Mouse (Mus musculus) kidney, adult 2 months (tissue): ENCODE measurements around the gene Nptxr. TPM values are rescaled to one million over a fixed set of nuclear protein-coding genes. Genes with fewer than 3 reads are reported as not detected.
"Not testable (repeated sequence)": the region's sequence is repeated elsewhere in the genome, so short reads cannot be mapped to it uniquely, and the experiment has no call there.

Experiments
- DNase-seq: peaks from one replicate; pipeline ENCODE4 v3.0.0; 2021
- H3K27ac ChIP-seq: fragments of 200-500 bp; 2 replicates; pipeline ENCODE4 v1.5.1; 2012; ENCODE audit warnings: low read depth, low read length, control low read depth, inconsistent platforms; ENCODE audit not compliant: insufficient read depth
- H3K27me3 ChIP-seq: fragments of 200-500 bp; replicated peaks from 2 replicates; pipeline ENCODE4 v1.6.1; 2012; ENCODE audit warnings: mild to moderate bottlenecking, moderate library complexity, low read length, inconsistent platforms; ENCODE audit not compliant: control insufficient read depth, insufficient read depth
- H3K36me3 ChIP-seq: fragments of 200-500 bp; 2 replicates; pipeline ENCODE4 v1.6.1; 2012; ENCODE audit warnings: mild to moderate bottlenecking, moderate library complexity, low read length, inconsistent platforms; ENCODE audit not compliant: control insufficient read depth, insufficient read depth
- H3K4me1 ChIP-seq: fragments of 200-500 bp; 2 replicates; pipeline ENCODE4 v1.6.1; 2011; ENCODE audit warnings: low read length; ENCODE audit not compliant: control insufficient read depth, insufficient read depth
- H3K4me3 ChIP-seq: fragments of 200-500 bp; 2 replicates; pipeline ENCODE4 v1.5.1; 2011; ENCODE audit warnings: mild to moderate bottlenecking, low read depth, low read length, control low read depth; ENCODE audit not compliant: insufficient read depth
- CTCF ChIP-seq: fragments of 200-500 bp; conservative IDR thresholded peaks from 2 replicates; pipeline ENCODE4 v1.5.1; 2011; ENCODE audit warnings: low read depth, mild to moderate bottlenecking, control low read depth, low read length, moderate library complexity, mixed read lengths; ENCODE audit not compliant: insufficient read depth, insufficient read length
- POLR2A ChIP-seq: fragments of 200-500 bp; IDR thresholded peaks from one replicate; pipeline ENCODE4 v1.6.1; 2011; ENCODE audit warnings: low read depth, low read length, control low read depth
- WGBS: fragments of 180-500 bp; shearing (Covaris S2); methylation state at CpG from one replicate; pipeline ENCODE4 v1.1.7; 2018; 5-methylcytosine and 5-hydroxymethylcytosine counted together
- polyA plus RNA-seq: library from polyadenylated mRNA; depleted of rRNA; stranded (reverse); fragments of >200 nt; gene quantifications from 2 replicates; pipeline ENCODE4 v1.2.3, GENCODE M21; 2012

Nptxr gene
- polyA plus RNA-seq, 1 experiment: 2.0 TPM

DNA sequence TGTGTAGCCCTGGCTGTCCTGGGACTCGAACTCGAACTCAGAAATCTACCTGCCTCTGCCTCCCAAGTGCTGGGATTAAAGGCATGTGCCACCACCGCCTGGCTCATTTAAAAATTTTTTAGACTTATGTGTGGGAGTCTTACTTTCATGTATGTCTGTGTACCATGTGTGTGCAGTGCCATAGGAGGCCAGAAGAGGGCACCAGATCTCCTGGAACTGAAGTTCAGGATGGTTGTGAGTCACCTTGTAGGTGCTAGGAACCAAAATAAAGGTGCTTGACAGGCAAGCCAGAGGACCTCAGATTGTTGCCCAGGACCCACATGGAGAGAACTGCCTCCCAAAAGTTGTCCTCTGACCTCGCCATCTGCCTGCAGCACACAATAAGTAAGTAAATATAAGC, 13.8 kb upstream of the Nptxr start:
- no peaks in the 10 kb centered on the region for H3K36me3 ChIP-seq
- no peak overlapping the region for H3K27ac ChIP-seq
- no peaks in the 10 kb centered on the region for H3K27me3 ChIP-seq
- TF ChIP-seq POLR2A (no peak), CTCF (0 out of 2 replicates have a peak, but pooled peaks have one; percentile 11)
- no peak for DNase-seq
- no peak overlapping the region for H3K4me3 ChIP-seq
- H3K4me1 ChIP-seq: no peaks in the 10 kb centered on the region
- 95% methylated on average over 4 of the region's 4 CpGs for whole genome bisulfite sequencing

DNA sequence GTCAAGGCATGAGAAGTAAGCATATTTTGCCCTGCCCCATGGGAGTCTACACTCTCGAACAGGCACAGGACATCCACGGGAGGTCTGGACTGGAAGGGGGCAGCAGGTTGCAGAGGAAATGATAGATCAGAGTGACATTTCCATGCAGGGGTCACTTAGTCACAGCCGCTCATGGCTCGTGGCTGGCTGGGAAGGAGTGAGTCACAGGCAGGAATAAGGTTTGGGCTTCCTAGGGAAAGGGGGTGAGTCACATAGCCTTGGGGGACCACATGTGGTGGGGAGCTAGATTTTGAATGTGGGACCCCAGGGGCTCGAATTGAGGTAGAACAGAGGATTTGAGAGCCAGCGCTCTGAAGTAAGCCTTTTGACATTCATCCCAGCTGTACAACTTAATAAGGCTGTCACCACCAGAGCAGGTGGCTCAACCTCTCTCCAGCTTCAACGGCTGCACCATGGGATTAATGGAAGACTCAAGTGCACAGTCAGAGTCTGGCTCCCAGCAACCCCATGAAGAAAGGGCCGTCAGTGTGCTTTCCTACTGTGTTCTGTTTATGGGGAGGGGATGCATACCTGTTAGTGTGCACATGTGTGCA, 9.2 kb upstream of the Nptxr start:
- H3K27me3 ChIP-seq: no peaks in the 10 kb centered on the region
- no peak overlapping the region for H3K27ac ChIP-seq
- no peaks in the 10 kb centered on the region for H3K36me3 ChIP-seq
- WGBS: 42% methylated on average over 8 of the region's 8 CpGs
- no peak overlapping the region for H3K4me3 ChIP-seq
- no peak for TF ChIP-seq POLR2A
- no peak for TF ChIP-seq CTCF
- DNase-seq: no peak
- no peaks in the 10 kb centered on the region for H3K4me1 ChIP-seq

DNA sequence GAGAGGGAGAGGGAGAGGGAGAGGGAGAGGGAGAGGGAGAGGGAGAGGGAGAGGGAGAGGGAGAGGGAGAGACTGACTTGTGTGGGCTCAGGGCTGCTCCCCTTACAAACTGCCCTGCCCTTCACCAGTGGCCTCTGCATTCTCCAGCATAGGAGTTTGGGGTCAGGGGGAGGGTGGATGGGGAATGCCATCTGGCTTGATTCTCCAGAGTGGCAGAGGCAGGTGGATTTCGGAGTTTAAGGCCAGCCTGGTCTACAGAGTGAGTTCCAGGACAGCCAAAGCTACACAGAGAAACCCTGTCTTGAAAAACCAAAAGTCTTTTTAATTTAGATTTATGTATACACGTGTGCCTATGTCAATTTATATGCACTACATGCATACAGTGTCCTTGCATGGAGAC, 8.3 kb upstream of the Nptxr start:
- not testable (repeated sequence) for H3K4me3 ChIP-seq, DNase-seq, H3K27ac ChIP-seq, H3K27me3 ChIP-seq, H3K4me1 ChIP-seq, H3K36me3 ChIP-seq
- WGBS: 69% methylated on average over 2 of the region's 2 CpGs

DNA sequence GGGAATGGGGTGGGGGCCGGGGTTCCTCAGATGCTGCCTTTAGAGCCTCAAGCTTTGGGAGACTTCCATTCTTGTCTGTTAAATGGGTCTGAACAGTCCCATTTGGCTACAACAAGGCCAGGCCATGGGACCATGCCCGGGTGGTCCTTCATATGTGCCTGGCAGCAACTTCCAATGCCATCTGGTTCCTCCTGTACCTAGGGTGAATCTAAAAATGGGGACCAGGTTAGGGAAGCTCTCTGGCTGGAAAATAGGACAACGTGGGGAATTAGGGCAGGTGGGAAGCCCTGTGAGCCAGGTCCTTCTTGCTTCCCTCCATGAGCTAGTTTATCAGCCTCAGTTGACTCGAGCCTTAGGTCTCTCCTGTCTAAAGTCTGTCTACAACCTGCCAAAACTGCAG, 6.4 kb upstream of the Nptxr start:
- no peak overlapping the region for H3K4me3 ChIP-seq
- no peaks in the 10 kb centered on the region for H3K4me1 ChIP-seq
- TF ChIP-seq CTCF (no peak), POLR2A (no peak)
- no peak overlapping the region for H3K27ac ChIP-seq
- WGBS: 71% methylated on average over 4 of the region's 4 CpGs
- H3K36me3 ChIP-seq: no peaks in the 10 kb centered on the region
- no peak for DNase-seq
- no peaks in the 10 kb centered on the region for H3K27me3 ChIP-seq

DNA sequence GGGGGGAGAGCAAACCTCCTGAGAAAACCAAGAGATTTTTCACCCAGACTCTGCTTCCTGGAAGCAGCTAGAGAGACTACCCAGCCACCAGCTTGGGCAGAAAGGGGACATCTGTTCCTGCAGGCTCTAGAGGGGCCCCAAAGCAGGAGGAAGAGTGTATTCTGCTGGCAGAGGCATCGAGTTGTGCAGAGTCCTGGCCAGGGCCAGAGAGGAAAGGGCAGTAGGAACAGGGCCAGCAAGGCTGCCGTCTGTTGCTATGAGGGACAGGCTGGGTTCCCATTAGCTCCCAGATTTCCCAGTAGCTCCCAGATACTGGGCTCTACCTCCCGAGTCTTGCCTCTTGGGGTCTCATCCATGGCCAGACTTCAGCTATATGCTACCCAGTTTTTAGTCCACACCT, 5.5 kb upstream of the Nptxr start:
- no peak for TF ChIP-seq CTCF
- TF ChIP-seq POLR2A: no peak
- no peak overlapping the region for H3K4me3 ChIP-seq
- no peaks in the 10 kb centered on the region for H3K4me1 ChIP-seq
- no peaks in the 10 kb centered on the region for H3K27me3 ChIP-seq
- H3K36me3 ChIP-seq: no peaks in the 10 kb centered on the region
- WGBS: 55% methylated on average over 3 of the region's 3 CpGs
- no peak for DNase-seq
- H3K27ac ChIP-seq: no peak overlapping the region

DNA sequence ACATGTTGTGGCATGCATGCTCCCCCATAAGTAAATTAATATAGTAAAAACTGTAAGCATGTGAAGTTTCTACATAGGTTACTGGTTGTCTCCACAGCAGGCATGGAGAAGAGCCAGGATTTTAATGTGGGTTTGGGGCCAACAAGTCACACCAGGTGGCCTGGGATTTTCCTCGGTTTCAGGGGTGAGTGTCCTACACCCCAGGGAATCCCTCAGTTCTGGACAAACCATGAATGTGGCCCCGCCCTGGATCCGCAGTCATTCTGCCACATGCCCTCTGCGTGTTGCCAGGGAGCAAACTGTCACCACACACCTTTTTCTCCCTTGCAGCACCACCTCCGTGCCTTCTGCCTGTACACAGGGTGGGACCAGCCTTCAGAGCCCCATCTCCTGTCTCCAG, 4.1 kb upstream of the Nptxr start:
- no peak for TF ChIP-seq CTCF
- TF ChIP-seq POLR2A: no peak
- Histone ChIP-seq H3K36me3 (no peaks in the 10 kb centered on the region), H3K4me3 (no peak overlapping the region), H3K27me3 (0 out of 2 replicates have a peak, but pooled peaks cover 2% of the 10 kb centered on the region), H3K4me1 (no peaks in the 10 kb centered on the region), H3K27ac (no peak overlapping the region)
- DNase-seq: no peak
- 69% methylated on average over 5 of the region's 5 CpGs for WGBS

DNA sequence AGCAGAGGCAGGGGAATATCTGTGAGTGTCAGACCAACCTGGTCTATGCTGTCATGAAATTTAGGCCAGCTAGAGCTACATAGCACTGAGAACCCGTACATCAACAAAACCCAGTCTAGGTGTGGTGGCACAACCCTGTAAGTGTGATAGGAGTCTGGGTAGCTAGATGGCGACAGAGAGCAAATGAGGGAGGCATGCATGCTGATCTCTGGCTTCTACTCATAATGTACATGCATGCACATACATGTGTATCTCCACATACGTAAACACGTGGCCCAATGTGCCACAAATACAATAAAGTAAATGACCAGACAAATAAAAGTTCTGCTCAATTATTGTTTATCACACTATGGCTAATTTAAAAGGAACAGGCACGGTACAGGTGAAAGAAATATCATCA, 3.5 kb upstream of the Nptxr start:
- H3K27me3 ChIP-seq: 0 out of 2 replicates have a peak, but pooled peaks cover 2% of the 10 kb centered on the region
- no peak overlapping the region for H3K27ac ChIP-seq
- no peaks in the 10 kb centered on the region for H3K36me3 ChIP-seq
- WGBS: 29% methylated on average over 5 of the region's 5 CpGs
- H3K4me3 ChIP-seq: no peak overlapping the region
- no peak for TF ChIP-seq POLR2A
- peak; percentile 86 for TF ChIP-seq CTCF
- no peaks in the 10 kb centered on the region for H3K4me1 ChIP-seq
- DNase-seq: peak; percentile 53

DNA sequence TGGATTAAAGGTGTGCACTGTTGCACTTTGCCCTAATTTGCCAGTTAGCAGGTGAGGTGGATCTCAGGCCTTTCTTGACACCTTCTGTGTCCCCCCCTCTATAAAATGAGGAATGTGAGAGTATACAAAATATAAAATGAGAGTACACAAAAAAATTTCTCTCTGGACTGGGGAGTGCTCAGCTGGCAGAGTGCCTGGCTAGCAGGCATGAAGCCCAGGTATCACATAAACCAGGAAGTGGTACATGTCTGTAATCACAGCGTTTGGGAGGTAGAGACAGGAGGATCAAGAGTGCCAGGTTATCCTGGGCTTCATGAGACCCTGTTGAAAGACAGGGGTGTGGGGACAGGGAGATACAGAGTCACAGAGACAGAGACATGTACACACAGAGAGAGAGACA, 2.5 kb upstream of the Nptxr start:
- Histone ChIP-seq H3K4me1 (no peaks in the 10 kb centered on the region), H3K4me3 (no peak overlapping the region), H3K36me3 (no peaks in the 10 kb centered on the region), H3K27ac (no peak overlapping the region), H3K27me3 (0 out of 2 replicates have a peak, but pooled peaks cover 4% of the 10 kb centered on the region)
- TF ChIP-seq CTCF: no peak
- no peak for TF ChIP-seq POLR2A
- DNase-seq: no peak
- 29% methylated on average over 1 of the region's 1 CpGs for WGBS
